Mouse (Mus musculus): ENCODE results near the gene Sgsh.

GRCm38 (mm10) chr11:119307658-119307867 is 47.8 kb downstream of the Sgsh start, which contains the start of gene Card14:
- TF ChIP-seq CTCF (IDR thresholded peaks at IDR 0.05; ENCODE audit: low read depth) (no peak), EP300 (IDR thresholded peaks at IDR 0.05; ENCODE audit: low read depth) (no peak)
